Mouse (Mus musculus) embryonic facial prominence, embryonic 10.5 days (tissue): Measurements from ENCODE around the gene Edn2. TPM values are rescaled to one million over a fixed set of nuclear protein-coding genes. Genes with fewer than 3 reads are reported as not detected.

Experiments used
- DNase-seq: peaks from one replicate; pipeline ENCODE4 v3.0.0-alpha.2; 2017; ENCODE audit warnings: low spot score
- H3K27ac ChIP-seq: fragments of 300-500 bp; sonication (generic); replicated peaks from 2 replicates; pipeline ENCODE4 v1.5.1; 2016; ENCODE audit warnings: mild to moderate bottlenecking
- H3K27me3 ChIP-seq: fragments of 300-500 bp; sonication (generic); replicated peaks from 2 replicates; pipeline ENCODE4 v1.6.1; 2016; ENCODE audit warnings: low read depth, mild to moderate bottlenecking; ENCODE audit not compliant: poor library complexity, severe bottlenecking
- H3K36me3 ChIP-seq: fragments of 300-500 bp; sonication (generic); replicated peaks from 2 replicates; pipeline ENCODE4 v1.6.1; 2016; ENCODE audit warnings: mild to moderate bottlenecking, moderate library complexity
- H3K4me1 ChIP-seq: fragments of 300-500 bp; sonication (generic); 2 replicates; pipeline ENCODE4 v1.6.1; 2016
- H3K4me3 ChIP-seq: fragments of 300-500 bp; sonication (generic); 2 replicates; pipeline ENCODE4 v1.5.1; 2016; ENCODE audit warnings: mild to moderate bottlenecking, moderate library complexity
- H3K9me3 ChIP-seq: fragments of 300-500 bp; sonication (generic); 2 replicates; pipeline ENCODE4 v1.6.1; 2016; ENCODE audit warnings: mild to moderate bottlenecking
- WGBS: fragments of 180-500 bp; shearing (Covaris S2); methylation state at CpG from one replicate; pipeline ENCODE4 v1.1.7; 2016; 5-methylcytosine and 5-hydroxymethylcytosine counted together
- polyA plus RNA-seq: library from polyadenylated mRNA; unstranded; fragments of >200 nt; fragmentation: Nextera tagmentation; extraction: Ambion mirVana; gene quantifications from 2 replicates; pipeline ENCODE4 v1.2.1, GENCODE M21; 2016

The Edn2 gene
- polyA plus RNA-seq, result not detected in 2 replicates

GRCm38 (mm10) chr4:120161166-120161949 lies at the start of gene Edn2:
TSS of gene Edn2 (plus strand) at chr4:120161206.
- Histone ChIP-seq H3K4me1 (peaks cover 19% of the 10 kb centered on the region), H3K27me3 (peaks cover 42% of the 10 kb centered on the region), H3K9me3 (no peaks in the 10 kb centered on the region), H3K4me3 (no peak within 1 kb of the TSS), H3K27ac (no peak within 1 kb of the TSS), H3K36me3 (no peaks in the 10 kb centered on the region)
- no peak for DNase-seq
- 36% methylated on average over 29 of the region's 29 CpGs for WGBS

GRCm38 (mm10) chr4:120115516-120115915 lies 45.5 kb upstream of the Edn2 start:
- no peak overlapping the region for H3K27ac ChIP-seq
- H3K4me3 ChIP-seq, result no peak overlapping the region
- H3K4me1 ChIP-seq, result no peaks in the 10 kb centered on the region
- WGBS, result 89% methylated on average over 3 of the region's 3 CpGs
- H3K9me3 ChIP-seq, result no peaks in the 10 kb centered on the region
- no peaks in the 10 kb centered on the region for H3K36me3 ChIP-seq
- no peak for DNase-seq
- no peaks in the 10 kb centered on the region for H3K27me3 ChIP-seq

GRCm38 (mm10) chr4:120116312-120116711 lies 44.7 kb upstream of the Edn2 start:
- DNase-seq, result no peak
- Histone ChIP-seq H3K4me3 (no peak overlapping the region), H3K9me3 (no peaks in the 10 kb centered on the region), H3K36me3 (no peaks in the 10 kb centered on the region), H3K4me1 (no peaks in the 10 kb centered on the region), H3K27ac (no peak overlapping the region), H3K27me3 (no peaks in the 10 kb centered on the region)
- WGBS, result 88% methylated on average over 1 of the region's 1 CpGs

GRCm38 (mm10) chr4:120120276-120120675 lies 40.7 kb upstream of the Edn2 start:
- DNase-seq, result peak; percentile 61
- H3K4me1 ChIP-seq, result no peaks in the 10 kb centered on the region
- WGBS, result 35% methylated on average over 8 of the region's 8 CpGs
- H3K4me3 ChIP-seq, result no peak overlapping the region
- H3K27ac ChIP-seq, result no peak overlapping the region
- no peaks in the 10 kb centered on the region for H3K9me3 ChIP-seq
- H3K27me3 ChIP-seq, result no peaks in the 10 kb centered on the region
- no peaks in the 10 kb centered on the region for H3K36me3 ChIP-seq

- Histone ChIP-seq H3K9me3 (no peaks in the 10 kb centered on the region), H3K27ac (no peak overlapping the region), H3K4me1 (no peaks in the 10 kb centered on the region), H3K36me3 (no peaks in the 10 kb centered on the region), H3K27me3 (no peaks in the 10 kb centered on the region), H3K4me3 (no peak overlapping the region)
- no peak for DNase-seq
- WGBS, result 85% methylated on average over 6 of the region's 6 CpGs
Observed at GRCm38 (mm10) chr4:120124656-120125055, 36.4 kb upstream of the Edn2 start.

GRCm38 (mm10) chr4:120126047-120126446 lies 35.0 kb upstream of the Edn2 start:
- H3K9me3 ChIP-seq, result no peaks in the 10 kb centered on the region
- no peak overlapping the region for H3K4me3 ChIP-seq
- no peak overlapping the region for H3K27ac ChIP-seq
- H3K27me3 ChIP-seq, result no peaks in the 10 kb centered on the region
- DNase-seq, result no peak
- WGBS, result 92% methylated on average over 6 of the region's 6 CpGs
- H3K36me3 ChIP-seq, result no peaks in the 10 kb centered on the region
- H3K4me1 ChIP-seq, result peaks cover 7% of the 10 kb centered on the region

GRCm38 (mm10) chr4:120127333-120127732 lies 33.7 kb upstream of the Edn2 start:
- no peak for DNase-seq
- Histone ChIP-seq H3K36me3 (no peaks in the 10 kb centered on the region), H3K9me3 (no peaks in the 10 kb centered on the region), H3K4me1 (peaks cover 16% of the 10 kb centered on the region), H3K4me3 (no peak overlapping the region), H3K27ac (no peak overlapping the region), H3K27me3 (no peaks in the 10 kb centered on the region)
- 78% methylated on average over 3 of the region's 3 CpGs for WGBS

GRCm38 (mm10) chr4:120128033-120128432 lies 33.0 kb upstream of the Edn2 start:
- H3K4me3 ChIP-seq, result no peak overlapping the region
- no peak for DNase-seq
- H3K27me3 ChIP-seq, result no peaks in the 10 kb centered on the region
- H3K27ac ChIP-seq, result no peak overlapping the region
- peaks cover 16% of the 10 kb centered on the region for H3K4me1 ChIP-seq
- WGBS, result 83% methylated on average over 4 of the region's 4 CpGs
- H3K9me3 ChIP-seq, result no peaks in the 10 kb centered on the region
- no peaks in the 10 kb centered on the region for H3K36me3 ChIP-seq

- 52% methylated on average over 4 of the region's 4 CpGs for WGBS
- Histone ChIP-seq H3K27me3 (no peaks in the 10 kb centered on the region), H3K4me1 (peaks cover 22% of the 10 kb centered on the region), H3K9me3 (no peaks in the 10 kb centered on the region), H3K27ac (no peak overlapping the region), H3K36me3 (no peaks in the 10 kb centered on the region), H3K4me3 (no peak overlapping the region)
- DNase-seq, result peak; percentile 68
Observed at GRCm38 (mm10) chr4:120129233-120129885, 31.6 kb upstream of the Edn2 start.

- Histone ChIP-seq H3K4me3 (no peak overlapping the region), H3K27ac (no peak overlapping the region), H3K27me3 (no peaks in the 10 kb centered on the region), H3K4me1 (peaks cover 22% of the 10 kb centered on the region), H3K36me3 (no peaks in the 10 kb centered on the region), H3K9me3 (no peaks in the 10 kb centered on the region)
- 40% methylated on average over 4 of the region's 4 CpGs for WGBS
- peak; percentile 17 for DNase-seq
Observed at GRCm38 (mm10) chr4:120130926-120131325, 30.1 kb upstream of the Edn2 start.

- Histone ChIP-seq H3K27me3 (no peaks in the 10 kb centered on the region), H3K4me3 (no peak overlapping the region), H3K27ac (no peak overlapping the region), H3K4me1 (peaks cover 22% of the 10 kb centered on the region), H3K9me3 (no peaks in the 10 kb centered on the region), H3K36me3 (no peaks in the 10 kb centered on the region)
- WGBS, result 83% methylated on average over 24 of the region's 24 CpGs
- no peak for DNase-seq
Observed at GRCm38 (mm10) chr4:120131441-120132220, 29.4 kb upstream of the Edn2 start.

GRCm38 (mm10) chr4:120134223-120134622 lies 26.8 kb upstream of the Edn2 start:
- H3K27ac ChIP-seq, result peak overlapping the region; percentile 25; the same call in 1 of the 2 replicates
- no peaks in the 10 kb centered on the region for H3K36me3 ChIP-seq
- peaks cover 22% of the 10 kb centered on the region for H3K4me1 ChIP-seq
- H3K9me3 ChIP-seq, result no peaks in the 10 kb centered on the region
- 84% methylated on average over 6 of the region's 6 CpGs for WGBS
- no peak overlapping the region for H3K4me3 ChIP-seq
- H3K27me3 ChIP-seq, result no peaks in the 10 kb centered on the region
- DNase-seq, result no peak
